Mouse (Mus musculus): ENCODE measurements around the gene Nob1.

Nob1 gene

GRCm38 (mm10) chr8:107385063-107385462 is 39.8 kb downstream of the Nob1 start:
- DNase-seq: no peak

DNA sequence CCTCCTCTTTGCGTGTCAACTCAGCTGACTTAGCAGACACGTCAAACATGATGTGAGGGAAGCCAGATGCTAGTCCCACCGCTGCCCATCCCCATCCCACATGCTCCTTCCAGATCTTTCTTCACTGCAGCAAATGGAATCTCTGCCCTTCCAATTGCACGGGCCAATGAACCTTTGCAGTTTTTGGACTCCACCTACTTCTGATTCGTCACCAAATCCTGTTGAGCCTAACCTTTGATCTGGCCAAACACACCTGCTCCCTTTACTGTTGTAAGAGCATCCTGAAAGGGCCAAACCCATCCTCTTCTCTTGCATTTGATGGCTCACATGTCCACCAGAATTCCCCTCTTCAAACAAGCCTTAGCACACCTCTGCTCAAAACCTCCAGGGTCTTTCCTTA is 40.2 kb downstream of the Nob1 start:
- DNase-seq: no peak

DNA sequence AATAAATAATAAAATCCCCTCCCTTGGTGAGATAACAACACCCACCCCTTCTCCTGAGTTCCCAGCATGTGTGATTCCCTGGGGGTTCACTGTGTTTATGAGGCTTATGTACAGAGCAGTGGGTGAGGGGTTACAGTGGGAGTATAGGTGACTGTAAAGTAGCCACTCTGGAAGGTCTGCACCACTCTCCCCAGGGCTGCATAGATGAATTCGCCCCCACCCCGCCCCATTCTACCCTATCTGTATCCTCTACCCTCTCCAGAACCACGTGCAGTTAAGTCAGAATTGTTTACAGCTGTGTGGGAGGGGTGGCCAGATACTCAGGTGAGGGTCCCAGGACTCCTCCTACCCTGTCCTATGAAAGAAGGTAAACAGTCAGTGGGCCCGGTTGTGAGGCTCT is 42.0 kb downstream of the Nob1 start:
- no peak for DNase-seq

GRCm38 (mm10) chr8:107381666-107382065 is 43.2 kb downstream of the Nob1 start:
- no peak for DNase-seq

DNA sequence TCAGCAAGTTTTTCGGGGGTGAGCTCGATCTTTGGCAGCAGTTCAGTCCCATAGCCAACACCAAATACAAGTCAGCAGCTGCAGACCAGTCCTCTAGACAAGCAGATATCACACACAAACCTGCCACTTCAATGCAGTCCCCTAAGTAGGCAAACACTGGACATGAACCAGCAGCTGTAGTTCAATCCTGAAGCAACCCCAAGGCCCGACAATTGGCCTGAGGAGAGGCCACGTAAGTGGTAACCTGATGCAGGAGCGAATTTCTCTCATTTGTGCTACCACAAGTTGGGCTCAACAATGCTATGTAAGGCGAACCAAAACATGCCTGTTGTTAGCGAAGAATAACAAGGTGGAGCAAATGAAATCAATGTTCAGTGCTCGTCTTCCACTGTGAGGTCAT is 44.1 kb downstream of the Nob1 start:
- no peak for DNase-seq

- no peak for DNase-seq
These were observed 47.5 kb downstream of the Nob1 start for GRCm38 (mm10) chr8:107377346-107377745.

- no peak for DNase-seq
These were observed 54.5 kb downstream of the Nob1 start for GRCm38 (mm10) chr8:107370311-107370710.
